Mouse (Mus musculus): Measurements from ENCODE around the gene Foxa3. TPM values are rescaled to one million over a fixed set of nuclear protein-coding genes. Genes with fewer than 3 reads are reported as not detected.

The Foxa3 gene
- total and polyA plus RNA-seq, 3 experiments, result not detected

- Histone ChIP-seq H3K9ac (ENCODE audit: control insufficient read depth, low read depth, low read length, poor library complexity, severe bottlenecking) (no peak overlapping the region), H3K36me3 (ENCODE audit: control insufficient read depth in 1 of 2, insufficient read depth in 2 of 2, low read length in 2 of 2) (no peaks in the 10 kb centered on the region; a peak in 1 of 4 replicates), H3K27me3 (ENCODE audit: control insufficient read depth in 1 of 2, insufficient read depth in 2 of 2, low read length in 2 of 2) (no peaks in the 10 kb centered on the region), H3K9me3 (replicated peaks; ENCODE audit: insufficient read depth, low read length) (no peaks in the 10 kb centered on the region), H3K27ac (ENCODE audit: control insufficient read depth, low read depth, low read length) (no peak overlapping the region), H3K4me3 (ENCODE audit: control insufficient read depth in 1 of 2, insufficient read depth in 1 of 2, low read depth in 2 of 2, low read length in 2 of 2) (no peak overlapping the region), H3K4me1 (ENCODE audit: control insufficient read depth in 1 of 2, insufficient read depth in 2 of 2, low read length in 2 of 2) (no peaks in the 10 kb centered on the region), H3K79me2 (ENCODE audit: control insufficient read depth, insufficient read depth, low read length, poor library complexity) (no peaks in the 10 kb centered on the region)
- no peak for DNase-seq (ENCODE audit: low read depth, low spot score)
- no peak for TF ChIP-seq ELF1 (IDR thresholded peaks at IDR 0.05; ENCODE audit: low read depth, low read length)
- TF ChIP-seq CTCF (IDR thresholded peaks at IDR 0.05 in 2 of 3, conservative IDR thresholded peaks at IDR 0.05 in 1 of 3; ENCODE audit: control insufficient read depth in 1 of 3, insufficient read depth in 1 of 3, low read depth in 2 of 3, low read length in 3 of 3, poor library complexity in 1 of 3, severe bottlenecking in 1 of 3), result no peak
- no peak for TF ChIP-seq HCFC1 (IDR thresholded peaks at IDR 0.05; ENCODE audit: low read depth, low read length)
- TF ChIP-seq MAZ (IDR thresholded peaks at IDR 0.05; ENCODE audit: low read depth, low read length), result no peak
- TF ChIP-seq JUND (IDR thresholded peaks at IDR 0.05; ENCODE audit: low read depth, low read length), result no peak
- no peak for TF ChIP-seq ZMIZ1 (IDR thresholded peaks at IDR 0.05; ENCODE audit: low read depth, low read length)
- no peak for TF ChIP-seq ZKSCAN1 (IDR thresholded peaks at IDR 0.05; ENCODE audit: low read depth, low read length)
- no peak for TF ChIP-seq CHD1 (IDR thresholded peaks at IDR 0.05; ENCODE audit: low read depth, low read length)
- TF ChIP-seq MAX (IDR thresholded peaks at IDR 0.05; ENCODE audit: low read length), result no peak
- TF ChIP-seq RAD21 (IDR thresholded peaks at IDR 0.05; ENCODE audit: low read depth, low read length), result no peak
- no peak for TF ChIP-seq EP300 (IDR thresholded peaks at IDR 0.05; ENCODE audit: low read depth in 1 of 2, low read length in 2 of 2)
- TF ChIP-seq TAL1 (IDR thresholded peaks at IDR 0.05; ENCODE audit: low read length), result no peak
- TF ChIP-seq SIN3A (IDR thresholded peaks at IDR 0.05; ENCODE audit: low read length), result no peak
- no peak for TF ChIP-seq USF1 (IDR thresholded peaks at IDR 0.05; ENCODE audit: low read depth, low read length)
- TF ChIP-seq NRF1 (IDR thresholded peaks at IDR 0.05; ENCODE audit: insufficient read depth, low read depth, low read length, poor library complexity, severe bottlenecking), result no peak
Measured at GRCm38 (mm10) chr7:19053136-19053532, 29.8 kb upstream of the Foxa3 start.

DNA sequence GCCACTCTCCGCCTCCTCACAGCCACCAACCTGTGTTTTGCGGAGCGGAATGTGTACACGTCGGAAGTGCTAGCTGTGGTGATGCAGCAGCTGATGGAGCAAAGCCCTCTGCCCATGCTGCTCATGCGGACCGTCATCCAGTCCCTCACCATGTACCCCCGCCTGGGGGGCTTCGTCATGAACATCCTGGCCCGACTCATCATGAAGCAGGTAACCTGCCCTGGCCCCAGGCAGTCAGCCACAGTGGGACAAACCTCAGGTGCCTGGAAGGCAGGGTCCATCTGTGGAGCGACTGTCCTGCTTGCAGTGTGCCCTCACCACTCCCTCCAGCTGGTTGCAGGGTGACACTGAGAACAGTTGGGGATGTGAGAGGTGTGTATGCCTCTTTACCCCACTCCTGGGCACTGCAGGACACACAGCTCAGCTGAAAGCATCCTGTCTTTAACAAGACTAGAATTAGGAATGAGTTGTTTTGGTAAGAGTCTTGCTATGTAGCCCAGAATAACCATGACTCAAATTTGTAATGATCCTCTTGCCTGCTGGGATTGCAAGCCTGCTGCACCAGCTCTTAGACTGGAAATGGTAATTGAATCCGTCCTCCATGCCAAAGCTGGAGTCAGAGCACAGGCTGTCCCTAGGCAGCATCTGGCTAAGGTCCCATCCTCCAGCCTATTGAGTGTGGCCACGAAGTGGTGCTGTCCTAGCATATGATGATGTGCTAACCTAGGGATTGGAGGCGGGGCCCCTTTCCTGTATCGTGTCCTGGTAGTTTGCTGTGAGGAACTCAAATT is 29.2 kb upstream of the Foxa3 start:
- H3K36me3 ChIP-seq (ENCODE audit: control insufficient read depth in 1 of 2, insufficient read depth in 2 of 2, low read length in 2 of 2), result no peaks in the 10 kb centered on the region; a peak in 1 of 4 replicates

More for the DNA sequence above, 29.2 kb upstream of the Foxa3 start:
- DNase-seq (ENCODE audit: low read depth, low spot score), result no peak
- no peaks in the 10 kb centered on the region for H3K9me3 ChIP-seq (replicated peaks; ENCODE audit: insufficient read depth, low read length)
- H3K4me1 ChIP-seq (ENCODE audit: control insufficient read depth in 1 of 2, insufficient read depth in 2 of 2, low read length in 2 of 2), result no peaks in the 10 kb centered on the region
- no peak overlapping the region for H3K27ac ChIP-seq (ENCODE audit: control insufficient read depth, low read depth, low read length)
- TF ChIP-seq TAL1 (IDR thresholded peaks at IDR 0.05; ENCODE audit: low read length) (no peak), MAFK (IDR thresholded peaks at IDR 0.05; ENCODE audit: borderline replicate concordance, low read depth, low read length) (no peak), KAT2A (conservative IDR thresholded peaks at IDR 0.05; ENCODE audit: low read depth, low read length) (no peak), POLR2AphosphoS2 (IDR thresholded peaks at IDR 0.05; ENCODE audit: low read length) (no peak), USF2 (IDR thresholded peaks at IDR 0.05; ENCODE audit: borderline replicate concordance in 1 of 2, insufficient read depth in 1 of 2, low read depth in 1 of 2, low read length in 2 of 2) (no peak), UBTF (IDR thresholded peaks at IDR 0.05; ENCODE audit: borderline replicate concordance, insufficient read depth, low read depth, low read length) (no peak), POLR2AphosphoS5 (IDR thresholded peaks at IDR 0.05; ENCODE audit: borderline replicate concordance, low read depth, low read length) (no peak), ETS1 (IDR thresholded peaks at IDR 0.05; ENCODE audit: low read depth, low read length) (no peak), TBP (IDR thresholded peaks at IDR 0.05; ENCODE audit: low read depth, low read length) (no peak), EP300 (IDR thresholded peaks at IDR 0.05; ENCODE audit: low read depth in 1 of 2, low read length in 2 of 2) (no peak), MAX (IDR thresholded peaks at IDR 0.05; ENCODE audit: low read length) (no peak), MEF2A (IDR thresholded peaks at IDR 0.05; ENCODE audit: extremely low read depth, insufficient replicate concordance, low read depth, low read length, poor library complexity, severe bottlenecking) (no peak), JUND (IDR thresholded peaks at IDR 0.05; ENCODE audit: low read depth, low read length) (no peak), ZNF384 (IDR thresholded peaks at IDR 0.05; ENCODE audit: low read depth, low read length) (no peak), NELFE (IDR thresholded peaks at IDR 0.05; ENCODE audit: low read depth, low read length) (no peak), GABPA (IDR thresholded peaks at IDR 0.05; ENCODE audit: low read depth, low read length) (no peak)
- no peak overlapping the region for H3K9ac ChIP-seq (ENCODE audit: control insufficient read depth, low read depth, low read length, poor library complexity, severe bottlenecking)
- no peak overlapping the region for H3K4me3 ChIP-seq (ENCODE audit: control insufficient read depth in 1 of 2, insufficient read depth in 1 of 2, low read depth in 2 of 2, low read length in 2 of 2)
- no peaks in the 10 kb centered on the region for H3K27me3 ChIP-seq (ENCODE audit: control insufficient read depth in 1 of 2, insufficient read depth in 2 of 2, low read length in 2 of 2)
- H3K79me2 ChIP-seq (ENCODE audit: control insufficient read depth, insufficient read depth, low read length, poor library complexity), result no peaks in the 10 kb centered on the region

Data from MEL (cell line).